ENCODE assay signal across 20 mouse cellular contexts in the genomic region with DNA sequence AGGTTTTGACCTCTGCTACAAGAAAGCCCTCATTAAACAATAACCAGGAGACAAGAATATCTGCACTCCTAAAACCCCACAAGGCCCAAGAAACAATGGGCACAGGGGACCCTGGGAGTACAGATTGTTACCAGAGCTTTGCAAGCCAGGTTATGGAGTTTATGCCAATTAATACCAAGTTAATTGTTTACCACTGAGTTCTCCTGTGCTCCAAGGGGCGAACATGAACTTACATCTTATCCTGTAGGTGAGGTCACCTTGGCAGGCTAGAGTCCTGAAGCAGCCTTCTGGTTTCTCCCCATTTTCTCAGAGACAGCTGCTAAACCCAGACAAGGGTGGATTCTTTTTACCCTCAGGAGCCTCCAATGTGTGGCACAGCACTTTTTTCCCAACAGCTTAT.
"Had no signal": no experiment of that assay in that cellular context is flagged by ENCODE, and none has a peak within 500 bp of the region (broad histone marks: within the 10 kb centered on the region; RNA-seq: fewer than 3 reads in every experiment).

No protein-coding gene starts in this region.

- H3K27ac ChIP-seq: limb, embryonic 13.5 days; liver, embryonic 12.5 days; liver, embryonic 15.5 days; lung, embryonic 15.5 days; midbrain, embryonic 10.5 days; midbrain, embryonic 13.5 days; neural tube, embryonic 13.5 days; stomach, embryonic 15.5 days had no signal

- H3K36me3 ChIP-seq: liver, embryonic 12.5 days; liver, embryonic 15.5 days; stomach, embryonic 15.5 days had no signal

- H3K27me3 ChIP-seq: limb, embryonic 13.5 days; liver, embryonic 12.5 days; liver, embryonic 15.5 days; lung, embryonic 15.5 days; megakaryocyte, embryonic 14.5 days; midbrain, embryonic 13.5 days; neural tube, embryonic 13.5 days; stomach, embryonic 15.5 days had no signal

- H3K4me2 ChIP-seq: limb, embryonic 13.5 days; liver, embryonic 12.5 days; liver, embryonic 15.5 days; lung, embryonic 15.5 days; midbrain, embryonic 13.5 days; neural tube, embryonic 13.5 days; stomach, embryonic 15.5 days had no signal

- H3K4me3 ChIP-seq: limb, embryonic 13.5 days; liver, embryonic 12.5 days; liver, embryonic 15.5 days; lung, embryonic 15.5 days; megakaryocyte, embryonic 14.5 days; midbrain, embryonic 10.5 days; midbrain, embryonic 13.5 days; myocyte; neural tube, embryonic 13.5 days; stomach, embryonic 15.5 days had no signal

- H3K9ac ChIP-seq: limb, embryonic 13.5 days; liver, embryonic 12.5 days; liver, embryonic 15.5 days; lung, embryonic 15.5 days; midbrain, embryonic 13.5 days; neural tube, embryonic 13.5 days; stomach, embryonic 15.5 days had no signal

- H3K9me3 ChIP-seq: liver, embryonic 12.5 days; liver, embryonic 15.5 days; lung, embryonic 15.5 days; megakaryocyte, embryonic 14.5 days; midbrain, embryonic 10.5 days; midbrain, embryonic 13.5 days; neural tube, embryonic 13.5 days; stomach, embryonic 15.5 days had no signal

- DNase-seq: left cerebral cortex, postnatal 4 days; liver; lung, adult 18-20 months; lung, postnatal 10 days; lung, postnatal 36 days; retina, postnatal 1 day; right cerebral cortex, postnatal 25 days; spleen, adult 18-20 months had no signal

- ATAC-seq: intestine, embryonic 16.5 days; liver, embryonic 12.5 days; midbrain, embryonic 13.5 days; midbrain, embryonic 16.5 days had no signal

- H3K4me1 ChIP-seq: liver, embryonic 12.5 days; liver, embryonic 15.5 days; lung, embryonic 15.5 days; megakaryocyte, embryonic 14.5 days; stomach, embryonic 15.5 days had no signal
